Mouse (Mus musculus) layer of hippocampus, adult 8-10 months (tissue): ENCODE data around the gene Apbb2. TPM values are rescaled to one million over a fixed set of nuclear protein-coding genes. Genes with fewer than 3 reads are reported as not detected.

Experiments
- total RNA-seq, 4 experiments: library from RNA; stranded (reverse); gene quantifications; 2 replicates each; pipeline ENCODE4 v1.2.4; 2022

Apbb2 gene
- total RNA-seq, 4 experiments from 2014 or later: 51.9 to 69.8 (median 57.1) TPM

Other genes with a start within 250 kb of the Apbb2 start
- gene Uchl1, start 57.3 kb upstream of the Apbb2 start, total RNA-seq: 100 to 1,000 TPM; 830 to 915 (median 871) TPM
- gene Limch1, start 127.0 kb upstream of the Apbb2 start, total RNA-seq: 100 to 1,000 TPM; 112 to 133 (median 124) TPM